Mouse (Mus musculus): ENCODE measurements around the gene Gatd1. TPM values are rescaled to one million over a fixed set of nuclear protein-coding genes. Genes with fewer than 3 reads are reported as not detected.

The Gatd1 gene
- polyA plus RNA-seq, 1 experiment: 48.4 TPM

DNA sequence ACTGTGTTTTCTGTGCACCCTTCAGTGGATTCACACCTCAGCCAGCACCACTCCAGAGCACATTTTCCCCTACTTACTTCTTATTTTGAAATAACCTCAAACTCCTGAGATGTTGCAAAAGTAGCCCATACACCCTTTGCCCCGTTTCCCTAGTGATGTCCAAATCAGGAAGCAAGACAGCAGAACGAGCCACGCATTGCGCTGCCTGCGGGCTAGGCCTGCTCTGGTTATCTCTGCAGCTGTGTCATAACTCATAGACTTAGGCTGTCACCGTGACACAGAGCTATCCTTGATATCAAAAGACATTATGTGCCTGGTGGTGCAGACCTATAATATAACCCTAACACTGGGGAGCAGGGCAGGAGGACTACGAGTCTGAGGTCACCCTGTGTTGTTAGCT lies 19.8 kb downstream of the Gatd1 start:
- H3K27ac ChIP-seq (ENCODE audit: insufficient read depth, low read depth, low read length): peak overlapping the region; percentile 14; the same call in 1 of the 2 replicates
- 26% methylated on average over 7 of the region's 7 CpGs for WGBS

DNA sequence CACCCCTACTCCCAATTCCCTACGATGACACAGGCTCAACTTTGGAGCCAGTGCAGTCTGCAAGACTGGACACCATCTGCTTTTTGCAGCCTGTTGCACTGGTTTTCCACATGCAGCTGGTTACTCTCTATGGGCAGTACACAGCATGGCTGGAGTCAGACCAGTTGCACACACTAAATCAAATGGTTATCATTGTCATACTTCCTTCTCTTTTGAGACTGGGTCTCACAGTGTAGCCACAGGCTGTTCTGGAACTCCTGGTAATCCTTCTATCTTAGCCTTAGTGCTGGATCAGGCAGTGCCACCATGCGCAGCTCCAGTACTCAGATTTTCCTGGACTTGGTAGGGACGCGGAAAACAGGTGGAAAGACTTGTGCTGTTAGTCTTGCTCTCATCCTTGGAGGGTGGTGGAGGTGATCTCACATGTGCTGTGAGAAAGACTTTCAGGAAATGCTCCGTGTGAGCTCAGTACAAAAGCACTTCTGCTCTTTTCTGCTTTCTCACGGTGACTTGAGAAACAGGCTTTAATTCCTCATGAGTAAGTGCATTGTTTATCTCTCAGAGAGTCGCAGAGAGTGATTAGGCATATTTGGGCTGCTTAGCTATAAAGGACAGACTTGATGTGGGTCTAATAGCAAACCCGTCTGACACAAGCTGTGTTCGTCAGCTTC lies 21.2 kb downstream of the Gatd1 start:
- H3K4me3 ChIP-seq (ENCODE audit: low read depth, low read length): peak overlapping the region; percentile 84
- no peaks in the 10 kb centered on the region for H3K27me3 ChIP-seq (ENCODE audit: control insufficient read depth, insufficient read depth, low read length)
- 3% methylated on average over 9 of the region's 9 CpGs for WGBS
- TF ChIP-seq POLR2A (IDR thresholded peaks at IDR 0.05; ENCODE audit: low read depth, low read length) (no peak), CTCF (IDR thresholded peaks at IDR 0.05; ENCODE audit: extremely low read depth, insufficient read length, insufficient replicate concordance, low read depth, low read length) (no peak)
- H3K4me1 ChIP-seq (ENCODE audit: control insufficient read depth, insufficient read depth, insufficient read length, low read length): peaks cover 18% of the 10 kb centered on the region
- H3K36me3 ChIP-seq (ENCODE audit: control insufficient read depth, insufficient read depth, low read length): peaks cover 14% of the 10 kb centered on the region
- peak overlapping the region; percentile 53 for H3K27ac ChIP-seq (ENCODE audit: insufficient read depth, low read depth, low read length)

More for the DNA sequence above, 19.8 kb downstream of the Gatd1 start:
- TF ChIP-seq POLR2A (IDR thresholded peaks at IDR 0.05; ENCODE audit: low read depth, low read length) (no peak), CTCF (IDR thresholded peaks at IDR 0.05; ENCODE audit: extremely low read depth, insufficient read length, insufficient replicate concordance, low read depth, low read length) (no peak)
- peaks cover 17% of the 10 kb centered on the region for H3K4me1 ChIP-seq (ENCODE audit: control insufficient read depth, insufficient read depth, insufficient read length, low read length)
- no peak overlapping the region for H3K4me3 ChIP-seq (ENCODE audit: low read depth, low read length)
- H3K36me3 ChIP-seq (ENCODE audit: control insufficient read depth, insufficient read depth, low read length): peaks cover 25% of the 10 kb centered on the region
- no peaks in the 10 kb centered on the region for H3K27me3 ChIP-seq (ENCODE audit: control insufficient read depth, insufficient read depth, low read length)

DNA sequence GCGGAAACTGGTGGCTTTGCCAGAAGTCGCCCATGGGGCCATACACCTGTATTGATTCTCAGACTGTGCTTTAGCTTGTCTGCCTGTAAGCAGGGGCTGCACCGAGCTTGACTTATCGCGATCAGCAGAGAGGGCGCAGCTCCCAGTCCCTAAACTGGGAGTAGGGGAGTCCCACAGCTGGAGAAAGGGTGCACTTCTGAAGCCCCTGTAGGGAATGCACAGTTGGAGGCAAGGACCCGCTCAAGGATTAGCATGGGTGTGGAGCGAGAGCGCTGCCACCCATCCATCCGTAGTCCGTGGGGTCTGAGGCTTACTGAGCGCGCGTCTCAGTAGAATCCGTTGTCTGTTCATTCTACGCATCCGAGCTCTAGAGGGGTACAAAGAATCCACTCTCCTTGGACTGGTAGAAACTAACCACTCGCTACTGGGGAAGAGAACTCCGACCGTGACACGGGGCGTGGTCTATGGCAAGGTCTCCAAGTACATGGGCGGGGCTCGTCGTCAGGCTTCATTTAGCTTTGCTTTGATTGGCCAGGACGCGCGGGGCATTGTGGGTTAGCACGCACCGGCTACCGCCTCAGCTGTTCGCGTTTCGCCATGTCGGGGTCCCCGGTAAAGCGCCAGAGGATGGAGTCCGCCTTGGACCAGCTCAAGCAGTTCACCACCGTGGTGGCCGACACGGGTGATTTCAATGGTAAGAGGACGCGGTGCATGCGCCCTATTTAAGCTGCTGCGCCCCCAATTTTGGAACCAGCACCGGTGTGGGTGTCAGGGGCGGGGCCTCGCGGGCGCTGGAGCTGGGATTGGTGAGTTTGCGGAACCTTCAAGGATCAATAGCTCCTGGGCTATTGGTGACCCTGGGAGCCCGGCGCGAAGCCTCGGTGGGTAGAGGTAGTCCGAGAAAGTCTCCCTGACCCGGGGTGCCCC lies 22.0 kb downstream of the Gatd1 start, which contains the start of gene Taldo1:
Gene Taldo1, plus strand, starts transcription at position 575 of the 927 bp plus-strand sequence.
- under 1% methylated on average over 57 of the region's 57 CpGs for WGBS
- H3K36me3 ChIP-seq (ENCODE audit: control insufficient read depth, insufficient read depth, low read length): peaks cover 11% of the 10 kb centered on the region

DNA sequence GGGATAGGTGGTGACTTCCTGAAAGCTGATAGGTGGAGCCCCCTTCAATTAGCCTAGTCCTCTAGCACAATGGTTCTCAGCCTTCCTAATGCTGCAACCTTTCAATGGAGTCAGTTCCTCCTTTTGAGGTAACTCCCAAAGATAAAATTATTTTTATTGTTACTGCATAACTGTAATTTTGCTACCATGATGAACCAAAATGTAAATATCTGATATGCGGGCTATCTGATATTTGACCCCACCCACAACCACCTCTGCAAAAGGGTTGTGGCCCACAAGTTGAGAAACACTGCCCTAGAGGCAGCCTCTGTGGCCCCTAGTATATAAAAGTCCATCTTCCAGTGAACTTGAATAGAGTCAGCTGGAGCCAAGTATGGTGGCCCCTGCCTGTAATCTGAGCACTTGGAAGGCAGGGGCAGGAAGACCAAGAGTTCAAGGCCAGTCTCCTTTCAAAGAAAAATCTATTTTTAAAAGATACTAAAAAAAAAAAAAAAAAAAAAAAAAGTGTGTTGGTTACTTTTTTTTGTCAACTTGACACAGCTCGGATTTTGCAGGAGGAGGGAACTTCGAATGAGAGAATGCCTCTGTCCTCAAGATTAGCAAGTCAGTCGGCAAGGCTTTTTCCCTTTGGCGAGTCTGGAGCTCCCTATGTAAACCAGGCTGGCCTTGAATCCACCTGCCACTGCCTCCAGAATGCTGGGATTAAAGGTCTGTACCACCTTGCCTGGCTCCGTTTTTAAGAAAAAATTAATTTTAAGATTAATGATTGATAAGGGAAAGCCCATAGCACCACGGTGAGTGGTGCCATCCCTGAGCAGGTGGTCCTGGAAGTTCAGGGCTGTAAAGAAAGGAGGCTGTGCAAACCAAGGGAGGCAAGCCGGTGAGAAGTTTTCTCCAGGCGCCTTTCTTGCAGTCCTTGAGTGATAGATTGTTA lies 23.3 kb downstream of the Gatd1 start:
- TF ChIP-seq POLR2A (IDR thresholded peaks at IDR 0.05; ENCODE audit: low read depth, low read length) (no peak), CTCF (IDR thresholded peaks at IDR 0.05; ENCODE audit: extremely low read depth, insufficient read length, insufficient replicate concordance, low read depth, low read length) (no peak)
- WGBS: 20% methylated on average over 9 of the region's 9 CpGs
- Histone ChIP-seq H3K4me3 (ENCODE audit: low read depth, low read length) (peak overlapping the region; percentile 5; the same call in 1 of the 2 replicates), H3K36me3 (ENCODE audit: control insufficient read depth, insufficient read depth, low read length) (peaks cover under 1% of the 10 kb centered on the region), H3K27ac (ENCODE audit: insufficient read depth, low read depth, low read length) (peak overlapping the region; percentile 85), H3K27me3 (ENCODE audit: control insufficient read depth, insufficient read depth, low read length) (no peaks in the 10 kb centered on the region), H3K4me1 (ENCODE audit: control insufficient read depth, insufficient read depth, insufficient read length, low read length) (peaks cover 18% of the 10 kb centered on the region)

More for the DNA sequence above, 22.0 kb downstream of the Gatd1 start, which contains the start of gene Taldo1:
- H3K27ac ChIP-seq (ENCODE audit: insufficient read depth, low read depth, low read length): peak within 1 kb of the TSS; percentile 96
- no peak for TF ChIP-seq CTCF (IDR thresholded peaks at IDR 0.05; ENCODE audit: extremely low read depth, insufficient read length, insufficient replicate concordance, low read depth, low read length)
- peak within 1 kb of the TSS; percentile 84 for H3K4me3 ChIP-seq (ENCODE audit: low read depth, low read length)
- H3K27me3 ChIP-seq (ENCODE audit: control insufficient read depth, insufficient read depth, low read length): no peaks in the 10 kb centered on the region
- H3K4me1 ChIP-seq (ENCODE audit: control insufficient read depth, insufficient read depth, insufficient read length, low read length): peaks cover 21% of the 10 kb centered on the region

DNA sequence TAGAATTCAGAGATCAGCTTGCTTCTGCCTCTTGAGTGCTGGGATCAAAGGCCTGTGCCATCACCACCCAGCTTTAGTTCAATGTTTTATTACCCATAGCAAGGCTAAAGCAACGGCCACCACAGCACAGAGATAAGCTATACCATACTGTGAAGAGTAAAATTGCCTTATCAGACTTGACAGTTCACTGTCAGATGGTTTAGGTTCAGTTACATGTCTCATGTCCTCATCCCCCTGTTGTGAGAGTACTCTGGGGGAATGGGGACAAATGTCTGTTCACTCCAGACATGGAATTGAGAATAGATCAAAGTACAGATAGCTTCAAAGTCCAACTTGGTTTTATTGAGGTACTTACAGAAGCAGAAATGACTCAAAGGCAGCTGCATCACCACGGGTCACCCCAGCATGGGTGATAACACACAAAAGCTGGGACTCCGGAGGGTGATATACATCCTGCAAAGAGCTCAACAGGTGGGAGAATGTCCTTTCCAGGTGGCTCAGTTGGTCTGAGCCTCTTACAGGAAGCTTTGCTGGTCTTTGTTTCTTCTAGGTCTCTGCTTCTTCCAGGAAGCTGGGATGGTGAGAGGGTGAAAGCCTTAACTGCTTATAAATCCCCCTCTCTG lies 25.3 kb downstream of the Gatd1 start:
- Histone ChIP-seq H3K27me3 (ENCODE audit: control insufficient read depth, insufficient read depth, low read length) (no peaks in the 10 kb centered on the region), H3K36me3 (ENCODE audit: control insufficient read depth, insufficient read depth, low read length) (no peaks in the 10 kb centered on the region), H3K4me1 (ENCODE audit: control insufficient read depth, insufficient read depth, insufficient read length, low read length) (peaks cover 14% of the 10 kb centered on the region), H3K27ac (ENCODE audit: insufficient read depth, low read depth, low read length) (peak overlapping the region; percentile 85), H3K4me3 (ENCODE audit: low read depth, low read length) (no peak overlapping the region)
- WGBS: 22% methylated on average over 3 of the region's 3 CpGs
- TF ChIP-seq POLR2A (IDR thresholded peaks at IDR 0.05; ENCODE audit: low read depth, low read length) (no peak), CTCF (IDR thresholded peaks at IDR 0.05; ENCODE audit: extremely low read depth, insufficient read length, insufficient replicate concordance, low read depth, low read length) (no peak)

DNA sequence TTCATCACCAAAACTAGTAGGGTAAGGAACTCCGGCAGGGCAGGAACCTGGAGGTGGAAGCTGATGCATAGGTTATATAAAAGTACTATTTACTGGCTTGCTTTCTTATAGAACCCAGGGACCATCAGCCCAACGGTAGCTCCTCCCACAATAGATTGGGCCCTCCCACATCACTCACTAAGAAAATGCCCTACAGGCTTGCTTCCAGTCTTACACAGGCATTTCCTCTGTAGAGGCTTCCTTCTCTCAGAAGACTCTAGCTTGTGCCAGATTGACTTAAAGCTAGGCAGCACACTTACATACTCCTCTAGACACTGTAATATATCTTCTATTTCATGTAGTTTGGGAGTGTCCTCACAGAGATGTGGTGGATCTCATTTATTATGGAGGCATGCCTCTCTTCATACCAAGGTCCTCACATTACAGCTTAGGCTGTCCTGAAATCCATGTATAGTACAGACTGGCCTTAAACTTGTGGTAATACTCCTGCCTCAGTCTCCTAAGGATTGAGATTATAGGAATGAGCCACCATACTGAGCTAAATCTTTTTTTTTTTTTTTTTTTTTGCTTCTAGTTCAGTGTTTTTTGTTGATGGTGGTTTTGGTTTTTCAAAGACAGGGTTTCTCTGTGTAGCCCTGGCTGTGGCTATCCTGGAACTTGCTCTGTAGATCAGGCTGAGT lies 26.0 kb downstream of the Gatd1 start:
- H3K27me3 ChIP-seq (ENCODE audit: control insufficient read depth, insufficient read depth, low read length): no peaks in the 10 kb centered on the region
- no peak overlapping the region for H3K4me3 ChIP-seq (ENCODE audit: low read depth, low read length)
- H3K27ac ChIP-seq (ENCODE audit: insufficient read depth, low read depth, low read length): peak overlapping the region; percentile 78
- H3K36me3 ChIP-seq (ENCODE audit: control insufficient read depth, insufficient read depth, low read length): no peaks in the 10 kb centered on the region
- 45% methylated on average over 2 of the region's 2 CpGs for WGBS
- peaks cover 12% of the 10 kb centered on the region for H3K4me1 ChIP-seq (ENCODE audit: control insufficient read depth, insufficient read depth, insufficient read length, low read length)
- TF ChIP-seq CTCF (IDR thresholded peaks at IDR 0.05; ENCODE audit: extremely low read depth, insufficient read length, insufficient replicate concordance, low read depth, low read length) (no peak), POLR2A (IDR thresholded peaks at IDR 0.05; ENCODE audit: low read depth, low read length) (no peak)
